Mouse (Mus musculus) heart, postnatal 0 days (tissue): ENCODE results near the gene Armh3. TPM values are rescaled to one million over a fixed set of nuclear protein-coding genes. Genes with fewer than 3 reads are reported as not detected.

Experiments
- ATAC-seq: fragments of 200-750 bp; cut with Nextera tagmentation; 2 replicates; pipeline ENCODE4 v1.8.0; 2017; ENCODE audit warnings: low read depth, moderate number of reproducible peaks, moderate library complexity; ENCODE audit not compliant: insufficient read depth
- DNase-seq: peaks from one replicate; pipeline ENCODE4 v3.0.0-alpha.2; 2016; ENCODE audit warnings: low spot score
- H3K27ac ChIP-seq: fragments of 300-500 bp; sonication (generic); 2 replicates; pipeline ENCODE4 v1.5.1; 2014; ENCODE audit warnings: low read depth, mild to moderate bottlenecking
- H3K27me3 ChIP-seq: fragments of 300-500 bp; sonication (generic); 2 replicates; pipeline ENCODE4 v1.6.1; 2014; ENCODE audit warnings: low read length, mixed read lengths; ENCODE audit not compliant: control insufficient read depth, insufficient read depth
- H3K36me3 ChIP-seq: fragments of 300-500 bp; sonication (generic); replicated peaks from 2 replicates; pipeline ENCODE4 v1.6.1; 2014; ENCODE audit warnings: low read length, mixed read lengths; ENCODE audit not compliant: control insufficient read depth, insufficient read depth
- H3K4me1 ChIP-seq: fragments of 300-500 bp; sonication (generic); 2 replicates; pipeline ENCODE4 v1.6.1; 2014; ENCODE audit warnings: antibody characterized with exemption; ENCODE audit not compliant: control insufficient read depth, insufficient read depth
- H3K4me2 ChIP-seq: fragments of 300-500 bp; sonication (generic); 2 replicates; pipeline ENCODE4 v1.6.1; 2014; ENCODE audit warnings: low read depth, mild to moderate bottlenecking, low read length, moderate library complexity
- H3K4me3 ChIP-seq: fragments of 300-500 bp; sonication (generic); 2 replicates; pipeline ENCODE4 v1.5.1; 2014; ENCODE audit warnings: low read depth, low read length
- H3K9ac ChIP-seq: fragments of 300-500 bp; sonication (generic); replicated peaks from 2 replicates; pipeline ENCODE4 v1.6.1; 2014; ENCODE audit warnings: low read depth, low read length, mixed read lengths
- H3K9me3 ChIP-seq: fragments of 300-500 bp; sonication (generic); replicated peaks from 2 replicates; pipeline ENCODE4 v1.6.1; 2016; ENCODE audit warnings: low read length; ENCODE audit not compliant: control insufficient read depth
- CTCF ChIP-seq: IDR thresholded peaks from 2 replicates; pipeline ENCODE4 v1.5.1; 2016; ENCODE audit warnings: antibody characterized with exemption, control low read depth, low read depth
- EP300 ChIP-seq: IDR thresholded peaks from 2 replicates; pipeline ENCODE4 v1.6.1; 2016; ENCODE audit warnings: antibody characterized with exemption, low read depth
- WGBS: fragments of 180-500 bp; shearing (Covaris S2); extraction: QIAGEN DNeasy Blood & Tissue Kit; methylation state at CpG from one replicate; pipeline ENCODE4 v1.1.7; 2014; 5-methylcytosine and 5-hydroxymethylcytosine counted together
- polyA plus RNA-seq: library from polyadenylated mRNA; unstranded; fragments of >200 nt; fragmentation: Nextera tagmentation; extraction: Ambion mirVana; gene quantifications from 2 replicates; pipeline ENCODE4 v1.2.1, GENCODE M21; 2015
- total RNA-seq: library from RNA; depleted of rRNA; stranded (reverse); fragments of >200 nt; gene quantifications from 2 replicates; pipeline ENCODE4 v1.2.3, GENCODE M21; 2014; ENCODE audit warnings: low replicate concordance

Gene Armh3
- total and polyA plus RNA-seq, 2 experiments from 2014 or later, result 11.1 to 11.4 TPM

GRCm38 (mm10) chr19:46036477-46037242 lies 38.4 kb upstream of the Armh3 start:
- Histone ChIP-seq H3K4me1 (peaks cover 40% of the 10 kb centered on the region), H3K27ac (0 out of 2 replicates have a peak overlapping the region, but pooled peaks have one; percentile 34), H3K36me3 (peaks cover 47% of the 10 kb centered on the region), H3K9me3 (no peaks in the 10 kb centered on the region), H3K27me3 (no peaks in the 10 kb centered on the region), H3K4me3 (peak overlapping the region; percentile 77), H3K4me2 (peak overlapping the region; percentile 96), H3K9ac (peak overlapping the region; percentile 90; the same call in 1 of the 2 replicates)
- TF ChIP-seq CTCF (peak; percentile 23; the same call in 1 of the 2 replicates), EP300 (no peak)
- no peak for DNase-seq
- ATAC-seq, result no peak
- 74% methylated on average over 13 of the region's 13 CpGs for WGBS

- no peak overlapping the region for H3K27ac ChIP-seq
- ATAC-seq (no peak), DNase-seq (no peak)
- 85% methylated on average over 13 of the region's 13 CpGs for WGBS
- H3K36me3 ChIP-seq, result peaks cover 51% of the 10 kb centered on the region
- H3K9me3 ChIP-seq, result no peaks in the 10 kb centered on the region
- H3K9ac ChIP-seq, result no peak overlapping the region
- no peak overlapping the region for H3K4me2 ChIP-seq
- no peaks in the 10 kb centered on the region for H3K27me3 ChIP-seq
- H3K4me3 ChIP-seq, result no peak overlapping the region
- peaks cover 33% of the 10 kb centered on the region for H3K4me1 ChIP-seq
- no peak for TF ChIP-seq EP300
- TF ChIP-seq CTCF, result no peak
These were observed 37.7 kb upstream of the Armh3 start for GRCm38 (mm10) chr19:46035971-46036370.

DNA sequence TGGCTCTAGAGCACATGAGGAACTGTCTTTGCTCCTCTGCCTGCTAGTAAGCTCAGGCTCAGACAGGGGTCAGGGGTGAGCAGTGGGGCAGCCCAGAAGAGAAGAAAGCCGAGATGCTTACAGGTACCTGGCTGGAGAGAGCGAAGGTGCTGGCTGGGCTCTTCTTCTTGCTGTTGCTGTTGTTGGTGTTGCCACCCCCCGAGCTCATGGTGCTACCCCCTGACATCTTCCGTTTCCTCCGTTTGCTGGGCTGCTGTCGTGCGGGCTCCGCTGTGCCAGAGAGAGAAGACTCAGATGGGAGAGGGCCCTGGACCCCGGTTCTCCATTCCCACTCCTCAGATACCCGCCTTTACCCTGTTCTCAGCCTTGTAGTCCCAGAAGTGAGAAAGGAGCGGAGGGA lies 35.6 kb upstream of the Armh3 start:
- no peak overlapping the region for H3K27ac ChIP-seq
- H3K36me3 ChIP-seq, result peaks cover 53% of the 10 kb centered on the region
- no peak for ATAC-seq
- whole genome bisulfite sequencing, result 94% methylated on average over 11 of the region's 11 CpGs
- no peak overlapping the region for H3K4me2 ChIP-seq
- no peaks in the 10 kb centered on the region for H3K9me3 ChIP-seq
- H3K9ac ChIP-seq, result no peak overlapping the region
- TF ChIP-seq CTCF, result no peak
- no peak for TF ChIP-seq EP300
- H3K4me3 ChIP-seq, result no peak overlapping the region
- H3K27me3 ChIP-seq, result no peaks in the 10 kb centered on the region
- peaks cover 21% of the 10 kb centered on the region for H3K4me1 ChIP-seq
- DNase-seq, result no peak

DNA sequence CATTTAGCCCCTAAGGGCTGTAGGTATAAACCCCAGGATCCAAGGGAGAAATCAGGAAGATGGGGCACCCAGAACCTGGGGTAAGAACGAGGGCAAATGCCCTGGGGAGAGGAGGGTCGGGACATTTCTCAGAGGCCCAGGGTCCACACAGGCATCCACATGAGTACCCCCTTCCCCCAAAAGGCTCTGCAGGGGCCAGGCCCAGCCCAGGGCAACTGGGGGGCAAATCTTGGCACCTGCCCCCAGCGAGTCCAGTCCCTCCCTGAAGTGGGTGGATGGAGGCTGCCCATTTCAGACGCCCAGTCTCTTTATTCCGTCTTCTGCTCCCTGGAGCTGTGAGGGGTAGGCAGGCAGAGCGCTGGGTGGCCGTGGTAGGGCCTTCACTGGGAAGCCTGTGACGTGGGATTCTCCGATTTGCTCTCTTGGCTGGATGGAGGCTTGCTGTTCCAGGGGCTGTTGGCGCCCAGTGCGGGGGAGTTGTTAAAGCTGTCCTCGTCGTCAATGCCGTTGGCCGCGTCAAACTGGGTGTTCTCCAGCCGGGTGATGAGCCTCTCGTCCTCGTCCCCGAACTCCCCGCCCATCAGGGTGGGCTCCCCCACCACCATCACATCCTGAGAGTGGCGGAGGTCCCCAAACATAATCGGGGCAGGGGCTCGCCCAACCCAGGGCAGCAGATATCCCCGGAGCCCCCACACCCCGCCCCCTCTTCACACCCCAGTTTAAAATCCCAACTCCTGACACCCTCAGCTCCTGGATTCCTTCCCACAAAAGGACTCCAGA lies 34.6 kb upstream of the Armh3 start:
- DNase-seq (no peak), ATAC-seq (no peak)
- Histone ChIP-seq H3K9ac (no peak overlapping the region), H3K27me3 (no peaks in the 10 kb centered on the region), H3K4me2 (no peak overlapping the region), H3K9me3 (no peaks in the 10 kb centered on the region), H3K36me3 (peaks cover 53% of the 10 kb centered on the region), H3K27ac (no peak overlapping the region), H3K4me3 (no peak overlapping the region), H3K4me1 (peaks cover 11% of the 10 kb centered on the region)
- TF ChIP-seq EP300 (no peak), CTCF (no peak)
- WGBS, result 79% methylated on average over 26 of the region's 26 CpGs

GRCm38 (mm10) chr19:46031689-46032432 lies 33.6 kb upstream of the Armh3 start:
- Histone ChIP-seq H3K9me3 (no peaks in the 10 kb centered on the region), H3K9ac (no peak overlapping the region), H3K36me3 (peaks cover 53% of the 10 kb centered on the region), H3K4me1 (peaks cover under 1% of the 10 kb centered on the region), H3K4me3 (no peak overlapping the region), H3K27me3 (no peaks in the 10 kb centered on the region), H3K27ac (no peak overlapping the region), H3K4me2 (no peak overlapping the region)
- DNase-seq (no peak), ATAC-seq (no peak)
- 71% methylated on average over 9 of the region's 9 CpGs for WGBS
- no peak for TF ChIP-seq CTCF
- TF ChIP-seq EP300, result no peak
